Mouse (Mus musculus) C2C12 (cell line): ENCODE data around the gene Ap2s1. TPM values are rescaled to one million over a fixed set of nuclear protein-coding genes. Genes with fewer than 3 reads are reported as not detected.

Source experiments
- H3K27me3 ChIP-seq: one replicate; pipeline ENCODE4 v1.6.1; 2011; ENCODE audit not compliant: control insufficient read depth, insufficient read depth, insufficient read length
- H3K36me3 ChIP-seq: one replicate; pipeline ENCODE4 v1.6.1; 2011; ENCODE audit not compliant: control insufficient read depth, insufficient read depth
- H3K4me3 ChIP-seq: one replicate; pipeline ENCODE4 v1.5.1; 2011; ENCODE audit warnings: mild to moderate bottlenecking, control low read depth; ENCODE audit not compliant: poor library complexity, insufficient read depth, severe bottlenecking
- H3K79me2 ChIP-seq: one replicate; pipeline ENCODE4 v1.6.1; 2011; ENCODE audit not compliant: control insufficient read depth, insufficient read depth
- H3K79me3 ChIP-seq: one replicate; pipeline ENCODE4 v1.6.1; 2011; ENCODE audit warnings: low read depth, control low read depth
- H3ac ChIP-seq: one replicate; pipeline ENCODE3; 2011; ENCODE audit warnings: low read depth; ENCODE audit not compliant: control insufficient read depth, insufficient read length
- CEBPB ChIP-seq: IDR thresholded peaks from one replicate; pipeline ENCODE4 v1.6.1; 2011; ENCODE audit warnings: low read depth, mild to moderate bottlenecking, control low read depth, moderate library complexity
- CTCF ChIP-seq: IDR thresholded peaks from one replicate; pipeline ENCODE4 v1.5.1; 2011; ENCODE audit not compliant: control insufficient read depth, insufficient read depth, insufficient read length
- FOSL1 ChIP-seq: IDR thresholded peaks from one replicate; pipeline ENCODE4 v1.8.0; 2011; ENCODE audit warnings: mild to moderate bottlenecking, low read length; ENCODE audit not compliant: poor library complexity, insufficient read depth, severe bottlenecking
- MAX ChIP-seq: IDR thresholded peaks from one replicate; pipeline ENCODE4 v1.6.1; 2011; ENCODE audit warnings: mild to moderate bottlenecking, control low read depth
- MYOD1 ChIP-seq: IDR thresholded peaks from one replicate; pipeline ENCODE4 v1.6.1; 2011; ENCODE audit warnings: low read depth; ENCODE audit not compliant: control insufficient read depth, insufficient read length
- MYOG ChIP-seq: IDR thresholded peaks from one replicate; pipeline ENCODE4 v1.6.1; 2011; ENCODE audit not compliant: control insufficient read depth, insufficient read length; ENCODE audit errors: extremely low read depth
- USF1 ChIP-seq: IDR thresholded peaks from one replicate; pipeline ENCODE4 v1.6.1; 2011; ENCODE audit warnings: low read depth, mild to moderate bottlenecking, control low read depth, moderate library complexity
- long read RNA-seq, 2 experiments: library from polyadenylated mRNA; unstranded; transcript quantifications; one replicate each; pipeline ENCODE4 v2.0.0; 2019 to 2020
- polyA plus RNA-seq: library from polyadenylated mRNA; unstranded; fragments of >200 nt; fragmentation: generic; extraction: Trizol; gene quantifications from one replicate; pipeline ENCODE4 v1.2.1, GENCODE M21; 2012; ENCODE audit warnings: missing spikeins

Ap2s1 gene
- 301 TPM for polyA plus RNA-seq
- long read RNA-seq, experiment 1, transcript Ap2s1-201 (5 exons, 836 nt): major isoform, 88 of 121 reads
- long read RNA-seq, experiment 1, transcript Ap2s1-202 (3 exons, 1,054 nt): minor isoform, 15 of 121 reads
- long read RNA-seq, experiment 1, partial matches to known transcripts: 18 of 121 reads
- long read RNA-seq, experiment 1, other reads (novel, unspliced or antisense): 0 of 121 reads
- long read RNA-seq, experiment 2, transcript Ap2s1-201 (5 exons, 836 nt): major isoform, 21 of 22 reads
- long read RNA-seq, experiment 2, partial matches to known transcripts: 0 of 22 reads
- long read RNA-seq, experiment 2, other reads (novel, unspliced or antisense): 1 of 22 reads

DNA sequence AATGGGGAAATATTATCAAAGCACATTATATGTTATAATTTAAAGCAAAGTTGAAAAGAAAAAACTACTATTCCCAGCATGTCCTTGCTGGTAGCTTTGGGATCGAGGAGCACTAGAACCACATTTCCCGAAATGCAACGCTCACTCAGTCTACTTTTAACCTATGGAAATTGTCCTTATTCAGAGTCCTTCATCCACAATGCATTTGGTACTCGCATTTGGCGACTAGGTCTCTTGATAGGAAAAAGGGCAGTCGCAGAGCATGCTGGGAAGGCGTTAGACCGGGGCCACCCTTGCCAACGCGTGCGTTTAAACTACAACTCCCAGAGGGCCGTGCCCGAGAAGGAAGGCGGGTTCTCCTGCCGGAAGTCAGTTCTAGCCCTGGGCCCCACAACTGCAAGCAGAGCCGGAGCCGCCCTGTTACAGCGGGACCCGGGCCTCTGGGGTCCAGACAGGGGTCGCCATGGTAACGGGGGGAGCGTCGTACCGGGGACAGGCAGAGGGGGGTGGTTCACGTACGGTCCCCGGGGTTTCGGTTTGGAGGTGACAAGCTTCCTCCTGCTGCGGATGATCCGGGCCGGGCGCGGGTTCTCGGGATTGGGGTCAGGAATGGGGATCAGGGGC, at the start of gene Ap2s1:
Ap2s1 (plus strand) TSS at position 338 of the 624 bp plus-strand sequence.
- peak within 1 kb of the TSS; percentile 95 for H3ac ChIP-seq
- H3K79me3 ChIP-seq: peaks cover 19% of the 10 kb centered on the region
- peak; percentile 42 for TF ChIP-seq MAX
- TF ChIP-seq CTCF: no peak
- H3K27me3 ChIP-seq: no peaks in the 10 kb centered on the region
- H3K4me3 ChIP-seq: peak within 1 kb of the TSS; percentile 72
- no peaks in the 10 kb centered on the region for H3K36me3 ChIP-seq
- H3K79me2 ChIP-seq: peaks cover 29% of the 10 kb centered on the region

DNA sequence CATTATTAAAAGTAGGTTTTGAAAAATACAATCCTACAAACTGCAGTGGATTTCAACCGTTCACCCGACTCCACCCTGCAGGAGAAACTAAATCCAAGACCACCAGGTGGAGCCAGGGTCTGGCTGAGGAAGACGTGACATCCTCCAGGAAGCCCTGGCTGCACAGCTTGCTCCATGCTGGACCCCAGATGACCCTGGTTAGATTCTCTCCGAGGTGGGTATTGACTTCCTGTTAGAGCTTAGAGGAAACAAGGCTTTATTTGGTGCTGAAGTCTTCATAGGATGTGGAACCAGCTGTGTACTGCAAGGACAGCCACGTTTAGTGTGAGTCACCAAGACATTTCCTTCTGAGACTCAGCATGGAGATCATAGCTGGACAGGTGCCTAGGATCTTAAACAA, 49.0 kb upstream of the Ap2s1 start:
- Histone ChIP-seq H3K79me2 (no peaks in the 10 kb centered on the region), H3K27me3 (no peaks in the 10 kb centered on the region), H3ac (no peak overlapping the region), H3K36me3 (no peaks in the 10 kb centered on the region), H3K79me3 (no peaks in the 10 kb centered on the region), H3K4me3 (no peak overlapping the region)
- TF ChIP-seq FOSL1 (no peak), MYOG (no peak), MYOD1 (no peak), CEBPB (no peak), MAX (no peak), CTCF (no peak), USF1 (no peak)

DNA sequence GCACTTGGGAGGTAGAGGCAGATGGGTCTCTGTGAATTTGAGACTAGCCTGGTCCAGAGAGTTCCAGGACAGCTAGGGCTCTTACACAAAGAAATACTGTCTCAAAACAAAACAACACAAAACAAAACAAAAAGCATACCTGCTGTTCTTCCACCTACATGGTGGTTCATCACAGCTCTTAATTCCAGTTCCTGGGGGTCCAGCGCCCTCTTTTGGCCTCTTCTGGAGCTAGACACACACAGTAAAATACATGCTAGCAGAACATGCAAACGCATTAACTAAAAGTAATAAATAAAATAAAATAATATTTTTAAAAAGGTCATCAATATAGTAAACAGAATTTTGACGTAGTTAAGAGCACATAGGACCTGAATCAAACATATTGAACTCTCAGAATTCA, 43.2 kb upstream of the Ap2s1 start:
- Histone ChIP-seq H3K79me2 (no peaks in the 10 kb centered on the region), H3K4me3 (no peak overlapping the region), H3ac (no peak overlapping the region), H3K27me3 (no peaks in the 10 kb centered on the region), H3K36me3 (no peaks in the 10 kb centered on the region), H3K79me3 (no peaks in the 10 kb centered on the region)
- TF ChIP-seq FOSL1 (no peak), MYOG (no peak), CTCF (no peak), USF1 (no peak)

DNA sequence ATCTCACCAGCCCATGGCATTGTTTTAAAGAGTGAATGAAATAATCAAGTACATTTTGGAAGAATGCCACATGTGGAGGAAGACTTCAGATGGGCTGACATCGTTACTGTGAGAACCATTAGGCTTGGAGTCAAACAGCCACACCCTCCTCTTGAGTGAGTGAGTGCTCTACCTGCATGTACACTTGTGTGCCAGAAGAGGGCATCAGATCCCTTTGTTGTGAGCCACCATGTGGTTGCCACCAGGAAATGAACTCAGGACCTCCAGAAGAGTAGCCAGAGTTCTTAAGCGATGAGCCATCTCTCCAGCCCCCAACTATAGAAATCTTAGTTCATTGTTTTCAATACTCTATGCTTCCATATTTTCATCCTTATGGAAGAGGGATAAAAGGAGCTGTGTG, 39.2 kb upstream of the Ap2s1 start:
- no peaks in the 10 kb centered on the region for H3K27me3 ChIP-seq
- no peaks in the 10 kb centered on the region for H3K79me2 ChIP-seq
- no peak for TF ChIP-seq MYOG
- TF ChIP-seq FOSL1: no peak
- TF ChIP-seq CEBPB: no peak
- TF ChIP-seq CTCF: peak; percentile 24
- TF ChIP-seq MYOD1: no peak
- TF ChIP-seq USF1: no peak
- no peak overlapping the region for H3K4me3 ChIP-seq
- no peak overlapping the region for H3ac ChIP-seq
- H3K36me3 ChIP-seq: no peaks in the 10 kb centered on the region
- H3K79me3 ChIP-seq: no peaks in the 10 kb centered on the region

DNA sequence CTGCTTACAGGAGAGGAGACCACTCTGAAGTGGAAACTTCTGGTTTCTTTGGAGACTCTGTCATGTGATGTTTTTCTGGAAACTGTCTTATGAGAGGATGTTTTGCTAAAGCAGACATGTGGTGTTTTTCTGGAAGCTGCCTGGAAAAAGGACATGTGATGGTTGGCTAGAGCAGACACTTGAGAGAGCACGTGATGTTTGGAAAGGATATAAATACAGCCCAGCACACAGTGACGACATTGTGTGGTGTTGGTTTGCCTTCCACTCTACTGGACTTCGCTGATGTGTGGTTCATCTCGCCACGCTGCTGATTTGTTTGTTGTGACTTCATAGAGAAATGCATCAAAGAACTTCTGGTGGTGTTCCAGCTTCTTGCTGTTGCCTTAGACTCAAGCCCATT, 37.6 kb upstream of the Ap2s1 start:
- no peak for TF ChIP-seq MYOD1
- H3K79me3 ChIP-seq: no peaks in the 10 kb centered on the region

DNA sequence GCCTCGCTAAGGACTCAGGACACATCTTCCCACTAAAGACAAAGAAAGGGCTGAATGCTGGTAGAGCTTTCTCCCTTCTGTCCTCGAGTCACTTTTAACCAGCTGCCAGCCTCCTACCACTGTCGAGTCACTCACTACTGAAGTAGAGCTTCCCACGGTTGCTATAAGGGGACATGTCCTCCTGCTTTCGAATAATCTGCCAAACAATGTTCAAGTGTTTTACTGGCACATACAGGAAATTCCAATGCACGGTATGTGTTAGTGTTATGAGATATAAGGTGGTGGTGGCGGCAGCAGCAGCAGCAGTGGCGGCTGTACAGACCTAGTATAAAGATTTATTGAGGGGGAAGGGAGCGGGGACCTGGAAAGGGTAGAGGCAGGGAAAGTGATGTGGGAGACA, 31.8 kb upstream of the Ap2s1 start:
- Histone ChIP-seq H3K36me3 (no peaks in the 10 kb centered on the region), H3K79me2 (no peaks in the 10 kb centered on the region), H3K27me3 (no peaks in the 10 kb centered on the region), H3K4me3 (no peak overlapping the region), H3K79me3 (no peaks in the 10 kb centered on the region), H3ac (no peak overlapping the region)
- TF ChIP-seq FOSL1 (no peak), MYOG (no peak), MAX (no peak), USF1 (no peak), CTCF (no peak), MYOD1 (no peak), CEBPB (no peak)

More for the DNA sequence above, 37.6 kb upstream of the Ap2s1 start:
- Histone ChIP-seq H3K4me3 (no peak overlapping the region), H3K36me3 (no peaks in the 10 kb centered on the region), H3K27me3 (no peaks in the 10 kb centered on the region), H3ac (no peak overlapping the region), H3K79me2 (no peaks in the 10 kb centered on the region)
